Mouse (Mus musculus) neural tube, embryonic 12.5 days (tissue): ENCODE results near the gene Gale. TPM values are rescaled to one million over a fixed set of nuclear protein-coding genes. Genes with fewer than 3 reads are reported as not detected.
"Not testable (repeated sequence)": the region's sequence is repeated elsewhere in the genome, so short reads cannot be mapped to it uniquely, and the experiment has no call there.

Experiments used
- ATAC-seq: fragments of 200-750 bp; cut with Nextera tagmentation; 2 replicates; pipeline ENCODE4 v1.8.0; 2017; ENCODE audit warnings: low read depth, mild to moderate bottlenecking, moderate TSS enrichment, moderate library complexity; ENCODE audit not compliant: low FRiP score
- H3K27ac ChIP-seq: fragments of 300-500 bp; sonication (generic); 2 replicates; pipeline ENCODE4 v1.5.1; 2016
- H3K27me3 ChIP-seq: fragments of 300-500 bp; sonication (generic); replicated peaks from 2 replicates; pipeline ENCODE4 v1.6.1; 2016; ENCODE audit warnings: mild to moderate bottlenecking
- H3K36me3 ChIP-seq: fragments of 300-500 bp; sonication (generic); 2 replicates; pipeline ENCODE4 v1.6.1; 2016; ENCODE audit warnings: mild to moderate bottlenecking
- H3K4me1 ChIP-seq: fragments of 300-500 bp; sonication (generic); 2 replicates; pipeline ENCODE4 v1.6.1; 2016
- H3K4me2 ChIP-seq: fragments of 300-500 bp; sonication (generic); replicated peaks from 2 replicates; pipeline ENCODE4 v1.6.1; 2016; ENCODE audit warnings: mild to moderate bottlenecking
- H3K4me3 ChIP-seq: fragments of 300-500 bp; sonication (generic); 2 replicates; pipeline ENCODE4 v1.5.1; 2016
- H3K9ac ChIP-seq: fragments of 300-500 bp; sonication (generic); 2 replicates; pipeline ENCODE4 v1.6.1; 2016; ENCODE audit warnings: mild to moderate bottlenecking
- H3K9me3 ChIP-seq: fragments of 300-500 bp; sonication (generic); 2 replicates; pipeline ENCODE4 v1.6.1; 2016; ENCODE audit warnings: mild to moderate bottlenecking
- WGBS: fragments of 180-500 bp; shearing (Covaris S2); methylation state at CpG from one replicate; pipeline ENCODE4 v1.1.7; 2016; 5-methylcytosine and 5-hydroxymethylcytosine counted together
- polyA plus RNA-seq: library from polyadenylated mRNA; unstranded; fragments of >200 nt; fragmentation: Nextera tagmentation; extraction: Ambion mirVana; gene quantifications from 2 replicates; pipeline ENCODE4 v1.2.1, GENCODE M21; 2016

Gale gene
- polyA plus RNA-seq, 1 experiment from 2014 or later, result 38.9 TPM

GRCm38 (mm10) chr4:135976146-135976545 lies 12.6 kb downstream of the Gale start:
- H3K4me1 ChIP-seq, result peaks cover 14% of the 10 kb centered on the region
- no peaks in the 10 kb centered on the region for H3K27me3 ChIP-seq
- H3K27ac ChIP-seq, result no peak overlapping the region
- H3K36me3 ChIP-seq, result peaks cover 41% of the 10 kb centered on the region
- ATAC-seq, result no peak
- H3K9ac ChIP-seq, result no peak overlapping the region
- no peak overlapping the region for H3K4me2 ChIP-seq
- WGBS, result 88% methylated on average over 12 of the region's 12 CpGs
- no peak overlapping the region for H3K4me3 ChIP-seq
- no peaks in the 10 kb centered on the region for H3K9me3 ChIP-seq

GRCm38 (mm10) chr4:135980223-135980622 lies 16.7 kb downstream of the Gale start:
- not testable (repeated sequence) for H3K4me1 ChIP-seq, H3K4me2 ChIP-seq, H3K27ac ChIP-seq, ATAC-seq, H3K9ac ChIP-seq, H3K4me3 ChIP-seq, H3K9me3 ChIP-seq, H3K27me3 ChIP-seq
- peaks cover 56% of the 10 kb centered on the region for H3K36me3 ChIP-seq
- WGBS, result 95% methylated on average over 5 of the region's 5 CpGs

DNA sequence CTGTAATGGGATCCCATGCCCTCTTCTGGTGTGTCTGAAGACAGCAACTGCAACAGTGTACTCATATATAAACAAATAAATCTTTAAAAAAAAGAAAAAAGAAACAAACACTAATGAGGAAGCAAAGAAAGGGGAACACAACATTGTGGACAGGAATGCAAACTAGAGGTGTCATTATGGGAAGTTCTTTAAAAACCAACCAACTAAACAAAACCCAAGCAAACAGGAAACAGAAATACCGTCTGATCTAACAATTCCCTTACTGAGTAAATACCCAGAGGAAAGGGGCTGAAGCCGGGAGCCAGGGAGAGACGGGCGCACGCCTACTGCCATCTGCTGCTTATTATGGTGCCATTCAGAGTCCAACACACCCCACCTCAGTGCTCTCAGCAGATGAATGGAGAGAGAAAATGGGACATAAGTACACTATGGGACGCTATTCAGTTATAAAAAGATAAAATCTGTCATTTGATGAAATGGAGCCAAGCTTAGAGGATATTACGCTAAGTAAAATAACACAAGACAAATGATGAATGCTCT lies 18.1 kb downstream of the Gale start:
- peaks cover 10% of the 10 kb centered on the region for H3K4me1 ChIP-seq
- no peaks in the 10 kb centered on the region for H3K9me3 ChIP-seq
- peaks cover 42% of the 10 kb centered on the region for H3K36me3 ChIP-seq
- no peak overlapping the region for H3K4me2 ChIP-seq
- H3K27me3 ChIP-seq, result no peaks in the 10 kb centered on the region
- H3K9ac ChIP-seq, result no peak overlapping the region
- no peak overlapping the region for H3K27ac ChIP-seq
- 89% methylated on average over 7 of the region's 7 CpGs for WGBS
- no peak overlapping the region for H3K4me3 ChIP-seq
- no peak for ATAC-seq

- no peak for ATAC-seq
- no peak overlapping the region for H3K4me3 ChIP-seq
- peak overlapping the region; percentile 12; the same call in 1 of the 2 replicates for H3K4me2 ChIP-seq
- no peaks in the 10 kb centered on the region for H3K27me3 ChIP-seq
- H3K4me1 ChIP-seq, result peaks cover 17% of the 10 kb centered on the region
- WGBS, result 89% methylated on average over 5 of the region's 5 CpGs
- no peaks in the 10 kb centered on the region for H3K9me3 ChIP-seq
- H3K9ac ChIP-seq, result no peak overlapping the region
- H3K36me3 ChIP-seq, result peaks cover 25% of the 10 kb centered on the region
- no peak overlapping the region for H3K27ac ChIP-seq
Observed at GRCm38 (mm10) chr4:135984556-135984955, 21.0 kb downstream of the Gale start.

DNA sequence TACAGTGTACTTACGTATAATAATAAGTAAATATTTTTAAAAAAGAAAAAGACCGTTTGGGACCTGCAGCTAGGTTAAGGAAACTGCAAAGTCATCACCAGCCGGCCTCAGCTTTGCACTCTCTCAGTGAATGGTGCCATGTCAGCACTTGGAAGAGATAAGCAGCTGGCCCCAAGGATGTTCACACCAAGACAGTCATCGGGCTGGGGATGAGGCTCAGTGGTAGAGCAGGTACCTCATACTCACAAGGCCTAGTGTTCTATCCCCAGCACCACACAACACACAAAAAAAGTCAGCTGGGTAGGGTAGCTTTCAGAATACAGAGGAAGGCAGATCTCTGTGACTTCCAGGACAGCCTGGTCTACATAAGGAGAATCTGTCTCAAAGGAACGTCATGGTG lies 21.7 kb downstream of the Gale start:
- Histone ChIP-seq H3K4me1 (peaks cover 17% of the 10 kb centered on the region), H3K9me3 (no peaks in the 10 kb centered on the region), H3K27ac (no peak overlapping the region), H3K4me2 (no peak overlapping the region; the same call in 1 of the 2 replicates), H3K4me3 (no peak overlapping the region), H3K9ac (no peak overlapping the region), H3K27me3 (no peaks in the 10 kb centered on the region), H3K36me3 (peaks cover 25% of the 10 kb centered on the region)
- ATAC-seq, result no peak
- 93% methylated on average over 5 of the region's 5 CpGs for WGBS

DNA sequence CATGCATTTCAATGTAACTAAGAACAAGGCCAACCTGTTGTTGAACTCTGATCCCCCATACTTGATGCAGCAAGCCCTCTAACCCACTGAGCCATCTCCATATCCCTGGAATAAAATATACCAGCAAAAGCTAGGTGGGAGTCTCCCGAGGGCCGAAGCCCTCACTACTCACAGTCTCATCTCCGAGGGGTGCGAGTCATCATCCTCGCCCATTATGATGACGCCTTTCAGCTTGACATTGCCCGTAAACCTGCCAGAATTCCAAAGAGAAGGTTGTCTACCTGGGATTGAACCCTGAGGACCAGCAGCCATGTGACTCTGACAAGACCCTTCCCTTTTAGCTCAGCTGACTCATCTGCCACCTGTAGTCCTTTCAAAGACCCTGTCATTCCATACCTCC lies 22.2 kb downstream of the Gale start:
- WGBS, result 94% methylated on average over 7 of the region's 7 CpGs
- H3K27ac ChIP-seq, result no peak overlapping the region
- ATAC-seq, result no peak

GRCm38 (mm10) chr4:135986301-135986942 lies 22.9 kb downstream of the Gale start:
- H3K4me1 ChIP-seq, result peaks cover 17% of the 10 kb centered on the region
- peak overlapping the region; percentile 62; the same call in 1 of the 2 replicates for H3K27ac ChIP-seq
- H3K4me2 ChIP-seq, result peak overlapping the region; percentile 92
- WGBS, result 8% methylated on average over 23 of the region's 23 CpGs
- peak overlapping the region; percentile 96 for H3K4me3 ChIP-seq
- no peak; the same call in 1 of the 2 replicates for ATAC-seq
- H3K9ac ChIP-seq, result peak overlapping the region; percentile 96
- H3K27me3 ChIP-seq, result no peaks in the 10 kb centered on the region
- H3K36me3 ChIP-seq, result peaks cover 25% of the 10 kb centered on the region
- no peaks in the 10 kb centered on the region for H3K9me3 ChIP-seq

More for the DNA sequence above, 22.2 kb downstream of the Gale start:
- H3K4me3 ChIP-seq, result peak overlapping the region; percentile 96
- peaks cover 17% of the 10 kb centered on the region for H3K4me1 ChIP-seq
- H3K9ac ChIP-seq, result peak overlapping the region; percentile 96
- H3K4me2 ChIP-seq, result peak overlapping the region; percentile 92
- no peaks in the 10 kb centered on the region for H3K27me3 ChIP-seq
- H3K36me3 ChIP-seq, result peaks cover 25% of the 10 kb centered on the region
- no peaks in the 10 kb centered on the region for H3K9me3 ChIP-seq

- Histone ChIP-seq H3K27me3 (no peaks in the 10 kb centered on the region), H3K9ac (peak within 1 kb of the TSS; percentile 96), H3K4me3 (peak within 1 kb of the TSS; percentile 96), H3K9me3 (no peaks in the 10 kb centered on the region), H3K27ac (peak within 1 kb of the TSS; percentile 62), H3K4me1 (peaks cover 17% of the 10 kb centered on the region), H3K36me3 (peaks cover 22% of the 10 kb centered on the region), H3K4me2 (peak within 1 kb of the TSS; percentile 92)
- ATAC-seq, result peak; percentile 92
- under 1% methylated on average over 81 of the region's 81 CpGs for WGBS
Observed at GRCm38 (mm10) chr4:135986943-135987710, 23.6 kb downstream of the Gale start, which contains the start of gene Pithd1. Pithd1 (minus strand) TSS chr4:135987264.

GRCm38 (mm10) chr4:135987714-135988113 lies 24.2 kb downstream of the Gale start:
- peaks cover 17% of the 10 kb centered on the region for H3K4me1 ChIP-seq
- no peaks in the 10 kb centered on the region for H3K27me3 ChIP-seq
- 71% methylated on average over 9 of the region's 9 CpGs for WGBS
- no peaks in the 10 kb centered on the region for H3K9me3 ChIP-seq
- H3K27ac ChIP-seq, result peak overlapping the region; percentile 62; the same call in 1 of the 2 replicates
- peak overlapping the region; percentile 92 for H3K4me2 ChIP-seq
- peak overlapping the region; percentile 96 for H3K9ac ChIP-seq
- peaks cover 17% of the 10 kb centered on the region for H3K36me3 ChIP-seq
- peak overlapping the region; percentile 96 for H3K4me3 ChIP-seq
- ATAC-seq, result no peak

GRCm38 (mm10) chr4:135993941-135994340 lies 30.4 kb downstream of the Gale start:
- H3K4me3 ChIP-seq, result no peak overlapping the region
- H3K9ac ChIP-seq, result no peak overlapping the region
- no peaks in the 10 kb centered on the region for H3K27me3 ChIP-seq
- 95% methylated on average over 6 of the region's 6 CpGs for WGBS
- H3K9me3 ChIP-seq, result 0 out of 2 replicates have a peak, but pooled peaks cover 4% of the 10 kb centered on the region
- ATAC-seq, result no peak
- H3K4me2 ChIP-seq, result no peak overlapping the region
- no peak overlapping the region for H3K27ac ChIP-seq
- H3K36me3 ChIP-seq, result no peaks in the 10 kb centered on the region
- H3K4me1 ChIP-seq, result no peaks in the 10 kb centered on the region

DNA sequence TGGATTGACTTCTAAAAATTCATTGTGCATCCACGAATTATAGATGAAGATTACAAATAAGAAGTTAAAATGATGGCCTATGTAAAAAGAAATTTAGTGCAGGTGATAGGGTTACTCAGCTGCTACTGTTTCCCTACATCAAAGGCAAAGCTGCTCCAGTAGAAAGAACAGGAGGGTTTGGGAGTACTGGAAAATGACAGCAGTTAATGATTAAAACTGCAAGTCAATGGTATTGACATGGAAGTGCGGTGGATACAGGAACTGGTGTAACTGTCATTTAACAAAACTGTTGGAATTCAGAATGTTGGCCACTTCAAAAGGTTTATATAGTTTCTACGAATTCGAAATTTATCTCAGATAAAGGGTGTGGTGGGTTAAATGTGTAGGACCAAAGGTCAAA lies 31.6 kb downstream of the Gale start:
- no peak overlapping the region for H3K9ac ChIP-seq
- WGBS, result 86% methylated on average over 4 of the region's 4 CpGs
- H3K4me3 ChIP-seq, result no peak overlapping the region
- no peaks in the 10 kb centered on the region for H3K36me3 ChIP-seq
- 0 out of 2 replicates have a peak, but pooled peaks cover 4% of the 10 kb centered on the region for H3K9me3 ChIP-seq
- ATAC-seq, result no peak
- no peak overlapping the region for H3K4me2 ChIP-seq
- H3K27ac ChIP-seq, result no peak overlapping the region
- H3K4me1 ChIP-seq, result no peaks in the 10 kb centered on the region
- H3K27me3 ChIP-seq, result no peaks in the 10 kb centered on the region

- Histone ChIP-seq H3K4me3 (no peak overlapping the region), H3K4me2 (no peak overlapping the region), H3K27ac (no peak overlapping the region), H3K27me3 (no peaks in the 10 kb centered on the region), H3K9ac (no peak overlapping the region), H3K4me1 (no peaks in the 10 kb centered on the region), H3K9me3 (no peaks in the 10 kb centered on the region), H3K36me3 (peaks cover 68% of the 10 kb centered on the region)
- WGBS, result 90% methylated on average over 5 of the region's 5 CpGs
- ATAC-seq, result no peak
Observed at GRCm38 (mm10) chr4:136004107-136004675, 40.7 kb downstream of the Gale start.
